Mouse (Mus musculus) hindbrain, embryonic 16.5 days (tissue): Measurements from ENCODE around the gene Timm10. TPM values are rescaled to one million over a fixed set of nuclear protein-coding genes. Genes with fewer than 3 reads are reported as not detected.
"Not testable (repeated sequence)": the region's sequence is repeated elsewhere in the genome, so short reads cannot be mapped to it uniquely, and the experiment has no call there.

Source experiments
- ATAC-seq: fragments of 200-750 bp; cut with Nextera tagmentation; 2 replicates; pipeline ENCODE4 v1.8.0; 2017; ENCODE audit warnings: moderate TSS enrichment, moderate library complexity
- H3K27ac ChIP-seq: fragments of 300-500 bp; sonication (generic); 2 replicates; pipeline ENCODE4 v1.5.1; 2014; ENCODE audit warnings: low read depth, mild to moderate bottlenecking, control low read depth, low read length, moderate library complexity
- H3K27me3 ChIP-seq: fragments of 300-500 bp; sonication (generic); replicated peaks from 2 replicates; pipeline ENCODE4 v1.6.1; 2014; ENCODE audit warnings: low read length; ENCODE audit not compliant: control insufficient read depth, insufficient read depth
- H3K36me3 ChIP-seq: fragments of 300-500 bp; sonication (generic); 2 replicates; pipeline ENCODE4 v1.6.1; 2014; ENCODE audit warnings: mild to moderate bottlenecking, low read length, moderate library complexity, mixed read lengths; ENCODE audit not compliant: control insufficient read depth, insufficient read depth
- H3K4me1 ChIP-seq: fragments of 300-500 bp; sonication (generic); 2 replicates; pipeline ENCODE4 v1.6.1; 2014; ENCODE audit warnings: low read depth, low read length; ENCODE audit not compliant: control insufficient read depth, insufficient read depth
- H3K4me2 ChIP-seq: fragments of 300-500 bp; sonication (generic); 2 replicates; pipeline ENCODE4 v1.6.1; 2014; ENCODE audit warnings: mild to moderate bottlenecking, low read length, control low read depth, moderate library complexity
- H3K4me3 ChIP-seq: fragments of 300-500 bp; sonication (generic); 2 replicates; pipeline ENCODE4 v1.5.1; 2014; ENCODE audit warnings: mild to moderate bottlenecking, low read length, control low read depth, moderate library complexity
- H3K9ac ChIP-seq: fragments of 300-500 bp; sonication (generic); 2 replicates; pipeline ENCODE4 v1.6.1; 2014; ENCODE audit warnings: low read depth, mild to moderate bottlenecking, control low read depth, low read length, moderate library complexity
- H3K9me3 ChIP-seq: fragments of 300-500 bp; sonication (generic); 2 replicates; pipeline ENCODE4 v1.6.1; 2014; ENCODE audit warnings: mild to moderate bottlenecking, low read length, moderate library complexity; ENCODE audit not compliant: control insufficient read depth
- WGBS: fragments of 180-500 bp; shearing (Covaris S2); extraction: QIAGEN DNeasy Blood & Tissue Kit; methylation state at CpG from one replicate; pipeline ENCODE4 v1.1.7; 2014; 5-methylcytosine and 5-hydroxymethylcytosine counted together
- polyA plus RNA-seq: library from polyadenylated mRNA; unstranded; fragments of >200 nt; fragmentation: Nextera tagmentation; extraction: Ambion mirVana; gene quantifications from 2 replicates; pipeline ENCODE4 v1.2.1, GENCODE M21; 2015

Gene Timm10
- polyA plus RNA-seq, 1 experiment from 2014 or later = 83.2 TPM

GRCm38 (mm10) chr2:84793871-84794270 lies 32.9 kb upstream of the Timm10 start:
- H3K4me2 ChIP-seq = no peak overlapping the region
- no peaks in the 10 kb centered on the region for H3K9me3 ChIP-seq
- H3K4me1 ChIP-seq = peaks cover 2% of the 10 kb centered on the region; the same call in 1 of the 2 replicates
- no peak overlapping the region for H3K4me3 ChIP-seq
- WGBS = 92% methylated on average over 3 of the region's 3 CpGs
- no peak overlapping the region for H3K9ac ChIP-seq
- H3K36me3 ChIP-seq = no peaks in the 10 kb centered on the region
- H3K27ac ChIP-seq = no peak overlapping the region
- ATAC-seq = no peak
- H3K27me3 ChIP-seq = no peaks in the 10 kb centered on the region

- no peaks in the 10 kb centered on the region for H3K9me3 ChIP-seq
- peak overlapping the region; percentile 99 for H3K4me2 ChIP-seq
- peak; percentile 79 for ATAC-seq
- peaks cover 2% of the 10 kb centered on the region; the same call in 1 of the 2 replicates for H3K4me1 ChIP-seq
- WGBS = 8% methylated on average over 13 of the region's 13 CpGs
- H3K9ac ChIP-seq = peak overlapping the region; percentile 72
- H3K36me3 ChIP-seq = no peaks in the 10 kb centered on the region
- H3K27me3 ChIP-seq = no peaks in the 10 kb centered on the region
- peak overlapping the region; percentile 72; the same call in 1 of the 2 replicates for H3K27ac ChIP-seq
- peak overlapping the region; percentile 64 for H3K4me3 ChIP-seq
These were observed 28.8 kb upstream of the Timm10 start for GRCm38 (mm10) chr2:84797833-84798492.

GRCm38 (mm10) chr2:84798493-84798921 lies 28.3 kb upstream of the Timm10 start, which contains the start of gene Ube2l6:
TSS of gene Ube2l6 (plus strand) at chr2:84798828.
- peak; percentile 74 for ATAC-seq
- Histone ChIP-seq H3K9ac (peak within 1 kb of the TSS; percentile 72), H3K4me2 (peak within 1 kb of the TSS; percentile 99), H3K9me3 (no peaks in the 10 kb centered on the region), H3K4me3 (peak within 1 kb of the TSS; percentile 64), H3K27ac (peak within 1 kb of the TSS; percentile 72), H3K27me3 (no peaks in the 10 kb centered on the region), H3K36me3 (no peaks in the 10 kb centered on the region), H3K4me1 (peaks cover 2% of the 10 kb centered on the region; the same call in 1 of the 2 replicates)
- under 1% methylated on average over 21 of the region's 21 CpGs for WGBS

DNA sequence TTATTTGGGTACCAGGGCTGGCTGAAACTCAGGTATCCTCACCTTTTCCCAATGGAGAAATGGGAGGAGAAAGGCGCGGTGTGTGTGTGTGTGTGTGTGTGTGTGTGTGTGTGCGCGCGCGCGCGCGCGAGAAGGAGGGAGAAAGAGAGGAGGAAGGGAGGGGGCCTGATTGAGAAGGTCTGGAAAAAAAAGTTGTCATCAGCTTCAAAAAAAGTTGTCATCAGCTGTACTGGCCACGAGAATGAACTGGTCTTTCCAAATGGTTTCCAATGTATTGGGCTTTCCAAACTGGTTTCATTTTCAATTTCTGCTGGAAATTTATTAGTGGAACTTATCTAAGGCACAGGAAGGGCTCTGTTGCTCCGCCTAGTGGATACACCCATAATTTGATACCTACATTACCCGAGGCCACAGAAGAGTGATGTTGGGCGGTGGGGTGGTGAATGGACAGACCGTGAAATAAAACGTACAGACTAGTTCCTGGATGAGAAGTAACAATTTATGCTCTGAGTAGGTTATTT lies 27.7 kb upstream of the Timm10 start:
- no peaks in the 10 kb centered on the region for H3K36me3 ChIP-seq
- peak overlapping the region; percentile 99 for H3K4me2 ChIP-seq
- H3K9ac ChIP-seq = peak overlapping the region; percentile 72
- H3K27me3 ChIP-seq = no peaks in the 10 kb centered on the region
- peak overlapping the region; percentile 64 for H3K4me3 ChIP-seq
- peaks cover 2% of the 10 kb centered on the region; the same call in 1 of the 2 replicates for H3K4me1 ChIP-seq
- peak overlapping the region; percentile 72 for H3K27ac ChIP-seq
- no peaks in the 10 kb centered on the region for H3K9me3 ChIP-seq
- WGBS = 0% methylated on average over 16 of the region's 16 CpGs
- ATAC-seq = peak; percentile 70

DNA sequence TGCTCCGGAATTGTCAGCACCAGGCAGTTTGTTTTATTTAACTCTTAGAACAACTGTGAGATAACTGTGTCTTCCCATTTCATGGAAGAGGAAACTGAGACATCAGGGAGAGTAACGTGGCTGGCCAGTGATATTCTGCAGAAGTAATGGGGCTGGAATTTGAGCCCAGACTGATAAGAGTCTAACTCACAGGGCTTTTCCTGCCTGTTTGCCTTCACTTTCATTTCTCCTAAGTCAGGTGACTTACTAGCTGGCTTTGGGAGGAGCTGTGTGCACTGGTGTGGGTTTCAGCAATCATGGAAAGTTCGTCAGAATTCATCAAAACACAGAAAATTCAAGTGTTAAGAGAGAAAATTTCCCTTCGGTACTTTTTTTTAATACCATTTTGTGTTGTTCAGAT lies 26.5 kb upstream of the Timm10 start:
- Histone ChIP-seq H3K9ac (no peak overlapping the region), H3K9me3 (no peaks in the 10 kb centered on the region), H3K4me1 (peaks cover 2% of the 10 kb centered on the region; the same call in 1 of the 2 replicates), H3K4me2 (no peak overlapping the region), H3K36me3 (no peaks in the 10 kb centered on the region), H3K27ac (no peak overlapping the region), H3K27me3 (no peaks in the 10 kb centered on the region), H3K4me3 (no peak overlapping the region)
- 83% methylated on average over 4 of the region's 4 CpGs for WGBS
- ATAC-seq = no peak

- H3K36me3 ChIP-seq, H3K4me2 ChIP-seq, H3K4me3 ChIP-seq, H3K9me3 ChIP-seq, ATAC-seq, H3K4me1 ChIP-seq, H3K9ac ChIP-seq, H3K27ac ChIP-seq, H3K27me3 ChIP-seq: not testable (repeated sequence)
- 88% methylated on average over 5 of the region's 5 CpGs for WGBS
These were observed 25.6 kb upstream of the Timm10 start for GRCm38 (mm10) chr2:84801223-84801622.

DNA sequence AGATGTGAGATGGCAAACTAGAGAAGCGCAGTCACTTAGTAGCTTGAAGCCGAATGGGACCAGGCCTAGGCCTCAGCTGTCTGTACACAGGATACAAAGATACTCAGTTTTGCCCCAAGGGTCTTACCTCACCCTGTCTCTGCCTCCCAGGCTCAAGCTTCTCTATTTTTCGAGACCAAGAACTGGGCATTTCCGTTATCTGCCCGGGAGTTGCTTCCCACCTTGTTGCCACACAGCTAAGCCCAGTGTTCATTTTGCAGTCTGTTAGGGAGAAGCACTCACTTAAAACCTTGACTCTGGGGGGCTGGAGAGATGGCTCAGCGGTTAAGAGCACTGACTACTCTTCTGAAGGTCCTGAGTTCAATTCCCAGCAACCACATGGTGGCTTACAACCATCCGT lies 22.8 kb upstream of the Timm10 start:
- Histone ChIP-seq H3K9ac (no peak overlapping the region), H3K27me3 (no peaks in the 10 kb centered on the region), H3K4me3 (no peak overlapping the region), H3K9me3 (peaks cover 4% of the 10 kb centered on the region; the same call in 1 of the 2 replicates), H3K27ac (no peak overlapping the region), H3K4me2 (no peak overlapping the region), H3K36me3 (no peaks in the 10 kb centered on the region; the same call in 1 of the 2 replicates), H3K4me1 (no peaks in the 10 kb centered on the region)
- ATAC-seq = no peak
- WGBS = 92% methylated on average over 7 of the region's 7 CpGs

- Histone ChIP-seq H3K27ac (no peak overlapping the region), H3K36me3 (no peaks in the 10 kb centered on the region; the same call in 1 of the 2 replicates), H3K4me1 (no peaks in the 10 kb centered on the region; the same call in 1 of the 2 replicates), H3K9me3 (peaks cover 4% of the 10 kb centered on the region; the same call in 1 of the 2 replicates), H3K27me3 (no peaks in the 10 kb centered on the region), H3K9ac (no peak overlapping the region), H3K4me3 (no peak overlapping the region), H3K4me2 (no peak overlapping the region)
- 82% methylated on average over 5 of the region's 5 CpGs for WGBS
- ATAC-seq = no peak
These were observed 20.3 kb upstream of the Timm10 start for GRCm38 (mm10) chr2:84806546-84806945.

- Histone ChIP-seq H3K4me2 (no peak overlapping the region), H3K36me3 (no peaks in the 10 kb centered on the region; the same call in 1 of the 2 replicates), H3K27ac (no peak overlapping the region), H3K4me3 (no peak overlapping the region), H3K9me3 (peaks cover 4% of the 10 kb centered on the region; the same call in 1 of the 2 replicates), H3K9ac (no peak overlapping the region), H3K27me3 (no peaks in the 10 kb centered on the region), H3K4me1 (no peaks in the 10 kb centered on the region; the same call in 1 of the 2 replicates)
- ATAC-seq = no peak
These were observed 17.5 kb upstream of the Timm10 start for GRCm38 (mm10) chr2:84809330-84809729.
